Mouse (Mus musculus) intestine, embryonic 15.5 days (tissue): ENCODE data around the gene Cemip. TPM values are rescaled to one million over a fixed set of nuclear protein-coding genes. Genes with fewer than 3 reads are reported as not detected.
A peak's percentile ranks its signal among the peaks of the same experiment; 100 is the strongest.

Source experiments
- ATAC-seq: fragments of 200-750 bp; cut with Nextera tagmentation; 2 replicates; pipeline ENCODE4 v1.8.0; 2017; ENCODE audit warnings: moderate TSS enrichment, moderate library complexity
- H3K27ac ChIP-seq: fragments of 300-500 bp; sonication (generic); 2 replicates; pipeline ENCODE4 v1.5.1; 2015; ENCODE audit warnings: mild to moderate bottlenecking, inconsistent platforms
- H3K27me3 ChIP-seq: fragments of 300-500 bp; sonication (generic); replicated peaks from 2 replicates; pipeline ENCODE4 v1.6.1; 2015; ENCODE audit warnings: inconsistent platforms
- H3K36me3 ChIP-seq: fragments of 300-500 bp; sonication (generic); 2 replicates; pipeline ENCODE4 v1.6.1; 2015; ENCODE audit warnings: inconsistent platforms
- H3K4me1 ChIP-seq: fragments of 300-500 bp; sonication (generic); replicated peaks from 2 replicates; pipeline ENCODE4 v1.6.1; 2015; ENCODE audit warnings: inconsistent platforms
- H3K4me2 ChIP-seq: fragments of 300-500 bp; sonication (generic); replicated peaks from 2 replicates; pipeline ENCODE4 v1.6.1; 2015; ENCODE audit warnings: mild to moderate bottlenecking, inconsistent platforms
- H3K4me3 ChIP-seq: fragments of 300-500 bp; sonication (generic); replicated peaks from 2 replicates; pipeline ENCODE4 v1.5.1; 2015; ENCODE audit warnings: inconsistent platforms
- H3K9ac ChIP-seq: fragments of 300-500 bp; sonication (generic); 2 replicates; pipeline ENCODE4 v1.6.1; 2015; ENCODE audit warnings: inconsistent platforms
- H3K9me3 ChIP-seq: fragments of 300-500 bp; sonication (generic); 2 replicates; pipeline ENCODE4 v1.6.1; 2016; ENCODE audit warnings: inconsistent platforms
- WGBS: fragments of 180-500 bp; shearing (Covaris S2); methylation state at CpG from one replicate; pipeline ENCODE4 v1.1.7; 2015; 5-methylcytosine and 5-hydroxymethylcytosine counted together
- polyA plus RNA-seq: library from polyadenylated mRNA; unstranded; fragments of >200 nt; fragmentation: Nextera tagmentation; extraction: Ambion mirVana; gene quantifications from 2 replicates; pipeline ENCODE4 v1.2.1, GENCODE M21; 2015

The Cemip gene
- polyA plus RNA-seq, 1 experiment from 2014 or later, result 0.44 TPM

DNA sequence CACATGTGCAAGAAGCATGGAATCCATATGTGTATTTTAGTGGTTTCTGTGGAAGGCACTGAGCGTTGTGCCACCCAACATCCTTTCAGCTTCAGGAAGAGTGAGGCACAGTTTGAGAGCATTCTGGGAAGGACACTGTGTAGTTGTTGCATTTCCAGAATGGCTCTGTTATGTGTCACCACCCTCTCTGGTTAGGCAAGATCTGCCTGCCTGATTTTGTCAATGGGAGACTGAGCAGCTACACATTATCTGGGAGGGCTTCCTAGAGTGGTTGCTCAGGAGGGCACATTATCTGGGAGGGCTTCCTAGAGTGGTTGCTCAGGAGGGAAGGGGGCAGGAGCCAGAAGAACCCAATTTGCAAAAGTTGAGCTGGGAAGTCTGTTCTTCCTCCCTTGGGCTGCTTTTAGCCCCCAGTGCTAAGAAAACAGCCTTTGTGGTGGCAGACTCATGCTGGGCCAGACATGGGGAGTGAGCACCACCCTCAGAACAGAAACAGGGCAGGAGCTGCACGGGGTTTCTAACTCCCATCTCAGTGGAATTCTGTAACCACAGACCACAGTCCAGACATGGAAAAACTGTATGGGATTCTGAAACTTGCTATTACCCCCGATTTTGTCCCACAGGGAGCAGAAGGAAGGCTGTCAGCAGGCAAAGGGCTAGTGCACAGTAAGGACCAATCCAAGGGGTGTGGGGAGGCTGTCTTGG lies 147.1 kb downstream of the Cemip start:
- no peaks in the 10 kb centered on the region for H3K9me3 ChIP-seq
- H3K9ac ChIP-seq, result no peak overlapping the region
- no peaks in the 10 kb centered on the region for H3K27me3 ChIP-seq
- ATAC-seq, result no peak
- no peak overlapping the region for H3K4me2 ChIP-seq
- 76% methylated on average over 3 of the region's 3 CpGs for WGBS
- no peaks in the 10 kb centered on the region for H3K36me3 ChIP-seq
- peak overlapping the region; percentile 44; the same call in 1 of the 2 replicates for H3K27ac ChIP-seq
- H3K4me1 ChIP-seq, result 0 out of 2 replicates have a peak, but pooled peaks cover 7% of the 10 kb centered on the region
- H3K4me3 ChIP-seq, result no peak overlapping the region

DNA sequence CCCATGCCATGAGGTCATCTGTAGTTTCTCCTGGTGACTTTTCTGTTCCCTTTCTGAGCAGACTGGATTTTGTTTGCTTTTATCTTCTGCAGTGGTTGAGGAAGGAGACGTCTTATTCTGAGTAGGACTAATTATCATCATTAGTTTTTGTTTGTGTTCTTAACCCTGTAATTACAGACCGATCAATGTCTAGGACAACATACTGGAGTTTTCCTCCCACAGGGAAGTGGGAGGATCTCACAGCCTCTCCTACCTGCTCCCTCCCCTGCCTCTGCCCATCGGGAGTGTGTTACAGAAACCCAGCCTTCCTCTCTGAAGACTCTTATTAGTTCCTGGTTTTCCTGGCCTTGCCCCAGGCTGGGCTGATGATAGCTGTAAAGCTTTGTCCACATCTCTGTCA lies 164.7 kb downstream of the Cemip start:
- Histone ChIP-seq H3K4me3 (no peak overlapping the region), H3K9me3 (no peaks in the 10 kb centered on the region), H3K4me2 (no peak overlapping the region), H3K27me3 (no peaks in the 10 kb centered on the region), H3K36me3 (no peaks in the 10 kb centered on the region), H3K4me1 (no peaks in the 10 kb centered on the region), H3K27ac (no peak overlapping the region), H3K9ac (no peak overlapping the region)
- ATAC-seq, result no peak
- 44% methylated on average over 3 of the region's 3 CpGs for WGBS

DNA sequence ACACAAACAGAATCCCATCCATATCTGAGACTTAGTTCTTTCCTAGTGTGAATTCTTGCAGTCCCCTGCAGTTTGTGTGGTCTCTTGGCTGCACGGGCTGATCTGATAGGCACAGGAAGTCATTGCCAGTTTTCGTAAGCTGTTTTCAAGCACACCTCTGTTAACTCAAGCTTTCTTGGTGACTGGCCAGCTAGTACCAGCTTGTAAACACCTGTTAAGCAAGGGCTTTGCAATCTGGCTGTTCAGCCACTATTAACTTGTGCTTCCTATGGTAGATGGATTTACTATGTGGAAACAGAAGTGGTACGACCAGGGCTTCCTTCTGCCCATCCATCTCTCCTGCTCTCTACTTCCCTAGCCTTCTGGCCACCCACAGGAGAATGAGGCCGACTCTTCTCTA lies 166.1 kb downstream of the Cemip start:
- H3K36me3 ChIP-seq, result no peaks in the 10 kb centered on the region
- H3K27ac ChIP-seq, result no peak overlapping the region
- no peak overlapping the region for H3K4me3 ChIP-seq
- no peaks in the 10 kb centered on the region for H3K4me1 ChIP-seq
- H3K27me3 ChIP-seq, result no peaks in the 10 kb centered on the region
- ATAC-seq, result no peak
- 74% methylated on average over 4 of the region's 4 CpGs for WGBS
- no peaks in the 10 kb centered on the region for H3K9me3 ChIP-seq
- no peak overlapping the region for H3K9ac ChIP-seq
- no peak overlapping the region for H3K4me2 ChIP-seq

DNA sequence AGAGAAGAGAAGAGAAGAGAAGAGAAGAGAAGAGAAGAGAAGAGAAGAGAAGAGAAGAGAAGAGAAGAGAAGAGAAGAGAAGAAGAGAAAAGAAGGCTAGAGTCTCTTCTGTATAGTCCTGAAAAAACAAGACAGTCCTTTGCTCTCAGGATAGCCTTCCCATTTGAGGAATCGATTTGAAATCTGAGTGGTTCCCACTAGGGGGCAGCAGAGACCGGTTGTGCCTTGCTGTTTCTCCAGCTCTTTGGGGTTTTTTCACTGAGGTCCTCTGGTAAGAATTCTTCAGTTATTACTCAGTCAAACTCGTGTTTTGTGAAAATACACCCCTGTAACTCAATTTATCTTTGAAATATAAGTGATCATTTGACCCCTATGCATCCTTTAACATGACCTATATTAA lies 171.7 kb downstream of the Cemip start:
- H3K9me3 ChIP-seq, result no peaks in the 10 kb centered on the region
- H3K27ac ChIP-seq, result no peak overlapping the region
- H3K4me2 ChIP-seq, result no peak overlapping the region
- no peak for ATAC-seq
- WGBS, result 0% methylated on average over 3 of the region's 3 CpGs
- no peaks in the 10 kb centered on the region for H3K27me3 ChIP-seq
- no peak overlapping the region for H3K4me3 ChIP-seq
- H3K9ac ChIP-seq, result no peak overlapping the region
- H3K36me3 ChIP-seq, result no peaks in the 10 kb centered on the region
- no peaks in the 10 kb centered on the region for H3K4me1 ChIP-seq

DNA sequence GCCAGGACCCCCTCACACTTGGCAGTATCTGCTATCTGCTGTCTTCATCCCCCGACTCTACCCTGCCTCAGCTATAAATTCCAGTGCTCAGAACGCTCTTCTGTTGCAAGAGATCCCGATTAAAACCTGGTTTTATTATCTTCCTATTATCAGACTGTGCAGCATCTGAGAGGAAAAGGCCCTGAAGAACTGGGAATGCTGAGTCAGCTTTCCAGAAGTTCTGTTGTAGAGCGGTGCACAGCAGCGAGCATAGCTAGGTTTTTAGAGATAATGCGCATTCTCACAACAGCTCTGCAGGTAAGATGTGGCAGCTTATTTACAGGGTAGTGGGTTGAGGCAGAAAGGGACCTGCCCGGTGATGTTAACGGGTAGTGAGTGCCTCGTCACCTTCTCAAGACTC lies 172.3 kb downstream of the Cemip start:
- no peak overlapping the region for H3K4me2 ChIP-seq
- H3K4me1 ChIP-seq, result no peaks in the 10 kb centered on the region
- no peak for ATAC-seq
- H3K27me3 ChIP-seq, result no peaks in the 10 kb centered on the region
- no peaks in the 10 kb centered on the region for H3K36me3 ChIP-seq
- no peak overlapping the region for H3K9ac ChIP-seq
- 74% methylated on average over 9 of the region's 9 CpGs for WGBS
- no peaks in the 10 kb centered on the region for H3K9me3 ChIP-seq
- no peak overlapping the region for H3K27ac ChIP-seq
- H3K4me3 ChIP-seq, result no peak overlapping the region

DNA sequence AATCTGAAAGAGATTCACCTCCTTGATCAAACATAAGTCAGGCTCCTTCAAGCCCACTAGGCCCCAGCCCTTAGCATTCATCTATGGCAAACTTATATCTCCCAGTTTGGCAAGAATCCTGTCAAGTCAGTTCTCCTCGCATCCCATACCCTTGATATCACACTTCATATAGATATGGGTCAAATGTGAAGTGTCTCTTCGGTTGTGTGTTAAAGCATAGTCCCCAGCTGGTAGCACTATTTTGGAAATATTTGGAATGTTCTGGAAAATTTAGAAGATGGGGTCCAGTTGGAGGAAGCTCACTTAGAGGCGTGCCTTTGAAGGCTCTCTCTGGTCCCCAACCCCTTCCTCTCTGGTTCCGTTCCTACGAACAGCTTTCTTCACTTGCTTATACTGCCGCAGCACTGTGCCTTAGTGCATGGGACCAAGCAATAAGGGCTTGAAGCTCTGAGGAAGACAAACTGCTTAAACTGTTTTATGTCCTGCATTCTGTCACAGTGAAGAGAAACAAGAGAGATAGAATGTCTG lies 172.8 kb downstream of the Cemip start:
- H3K9me3 ChIP-seq, result no peaks in the 10 kb centered on the region
- no peaks in the 10 kb centered on the region for H3K36me3 ChIP-seq
- no peak for ATAC-seq
- H3K27ac ChIP-seq, result no peak overlapping the region
- H3K4me1 ChIP-seq, result no peaks in the 10 kb centered on the region
- WGBS, result 87% methylated on average over 6 of the region's 6 CpGs
- H3K27me3 ChIP-seq, result no peaks in the 10 kb centered on the region
- H3K9ac ChIP-seq, result no peak overlapping the region
- H3K4me3 ChIP-seq, result no peak overlapping the region
- H3K4me2 ChIP-seq, result no peak overlapping the region

DNA sequence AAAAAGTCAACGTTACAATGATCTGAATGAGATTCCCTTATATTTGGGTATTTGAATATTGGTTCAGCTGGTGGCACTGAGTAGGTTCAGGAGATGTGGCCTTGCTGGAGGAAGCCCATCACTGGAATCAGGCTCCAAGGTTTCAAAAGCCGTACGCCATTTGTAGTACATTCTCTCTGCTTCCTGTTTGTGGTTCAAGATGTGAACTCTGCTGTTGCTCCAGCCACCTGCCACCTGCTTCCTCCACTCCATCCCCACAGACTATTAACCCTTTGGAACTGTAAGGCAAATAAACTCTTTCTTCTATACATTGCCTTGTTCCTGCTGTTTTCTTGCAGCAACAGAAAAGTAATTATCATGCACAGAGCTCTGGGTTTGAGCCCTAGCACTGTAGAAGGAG lies 174.4 kb downstream of the Cemip start:
- no peak overlapping the region for H3K27ac ChIP-seq
- H3K4me1 ChIP-seq, result no peaks in the 10 kb centered on the region
- H3K27me3 ChIP-seq, result no peaks in the 10 kb centered on the region
- 71% methylated on average over 3 of the region's 3 CpGs for WGBS
- no peak for ATAC-seq
- H3K36me3 ChIP-seq, result no peaks in the 10 kb centered on the region
- H3K9me3 ChIP-seq, result no peaks in the 10 kb centered on the region
- no peak overlapping the region for H3K9ac ChIP-seq
- no peak overlapping the region for H3K4me3 ChIP-seq
- H3K4me2 ChIP-seq, result no peak overlapping the region

DNA sequence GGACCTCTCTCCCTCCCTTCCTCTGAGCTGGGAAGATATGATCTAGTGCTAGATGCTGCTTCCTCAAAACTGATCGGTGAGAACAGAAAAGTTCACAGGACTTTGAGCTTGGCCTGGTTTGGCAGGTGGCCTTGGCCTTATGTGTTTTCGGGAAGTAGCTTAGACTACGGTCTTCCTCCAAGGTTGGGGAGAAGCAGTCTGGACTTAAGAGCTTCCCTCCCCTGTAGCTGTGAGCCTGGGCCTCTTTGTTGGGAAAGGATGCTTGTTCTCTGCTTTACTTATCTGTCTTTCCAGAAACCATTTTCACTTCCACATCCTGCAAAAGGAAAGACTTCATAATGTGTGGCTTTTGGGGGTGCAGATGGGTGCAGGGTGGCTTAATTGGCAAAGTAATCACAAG lies 181.5 kb downstream of the Cemip start:
- H3K9ac ChIP-seq, result no peak overlapping the region
- no peak overlapping the region for H3K4me2 ChIP-seq
- H3K36me3 ChIP-seq, result no peaks in the 10 kb centered on the region; the same call in 1 of the 2 replicates
- no peaks in the 10 kb centered on the region for H3K27me3 ChIP-seq
- no peak for ATAC-seq
- H3K4me3 ChIP-seq, result no peak overlapping the region
- no peaks in the 10 kb centered on the region for H3K4me1 ChIP-seq
- 86% methylated on average over 3 of the region's 3 CpGs for WGBS
- H3K9me3 ChIP-seq, result no peaks in the 10 kb centered on the region
- H3K27ac ChIP-seq, result no peak overlapping the region

DNA sequence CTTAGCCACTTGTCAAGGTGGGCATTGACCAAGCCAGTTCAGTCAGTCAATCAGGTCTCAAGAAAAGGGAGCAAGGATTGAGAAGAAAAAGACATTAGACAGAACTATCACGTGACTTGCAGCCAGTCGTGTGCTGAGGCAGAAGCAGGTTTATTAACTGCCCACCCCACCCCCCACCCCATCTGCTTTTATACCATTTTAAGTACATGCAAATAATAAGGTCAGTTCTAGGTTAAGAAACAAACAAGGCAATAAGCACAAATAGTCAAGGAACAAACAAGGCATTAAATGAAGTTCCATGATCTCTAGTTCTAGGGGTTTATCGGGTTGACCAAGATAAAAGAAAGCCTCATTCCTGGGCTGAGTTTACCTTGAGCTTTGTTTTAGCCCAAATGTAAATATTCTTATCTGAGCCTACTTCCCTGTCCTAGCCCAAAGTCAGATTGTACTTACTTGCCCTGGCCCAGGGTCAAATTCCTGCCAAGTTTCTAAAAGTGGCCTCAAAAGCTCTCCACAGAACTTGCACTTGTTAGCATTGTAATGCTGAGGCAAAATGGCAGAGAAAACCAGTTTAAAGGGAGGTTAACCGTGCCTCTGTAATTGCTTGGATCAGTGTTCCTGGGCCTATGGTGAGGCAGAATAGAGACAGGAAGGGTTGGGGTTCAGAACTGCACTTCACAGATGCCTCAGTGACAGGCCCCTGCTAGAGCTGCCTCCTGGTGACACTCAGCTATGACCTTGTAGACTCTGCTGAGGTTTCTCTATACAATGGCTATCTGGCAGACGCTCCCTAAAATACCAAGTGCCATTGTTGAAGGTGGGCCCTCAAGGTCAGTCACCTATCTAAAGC lies 183.8 kb downstream of the Cemip start:
- no peak overlapping the region for H3K9ac ChIP-seq
- no peak overlapping the region for H3K4me3 ChIP-seq
- H3K27ac ChIP-seq, result no peak overlapping the region
- no peaks in the 10 kb centered on the region for H3K4me1 ChIP-seq
- H3K4me2 ChIP-seq, result no peak overlapping the region
- H3K9me3 ChIP-seq, result no peaks in the 10 kb centered on the region
- no peaks in the 10 kb centered on the region for H3K27me3 ChIP-seq
- 41% methylated on average over 5 of the region's 5 CpGs for WGBS
- no peak for ATAC-seq
- H3K36me3 ChIP-seq, result peaks cover 18% of the 10 kb centered on the region

DNA sequence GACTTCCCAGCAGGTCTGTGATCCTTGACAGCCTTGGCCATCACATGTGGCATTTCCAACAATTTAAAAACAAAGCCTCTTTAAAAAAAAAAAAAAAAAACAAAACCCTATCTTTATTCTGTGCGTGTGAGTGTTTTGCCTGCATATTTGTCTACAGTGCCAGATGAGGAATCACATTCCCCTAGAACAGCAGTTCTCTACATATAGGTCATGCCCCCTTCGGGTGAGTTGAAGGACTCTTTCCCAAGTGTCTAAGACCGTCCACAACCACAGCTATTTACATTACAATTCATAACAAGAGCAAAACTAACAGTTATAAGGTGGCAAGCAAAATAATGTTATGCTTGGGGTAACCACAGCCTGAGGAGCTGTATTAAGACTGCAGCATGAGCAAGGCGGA lies 184.9 kb downstream of the Cemip start:
- Histone ChIP-seq H3K9ac (no peak overlapping the region), H3K27ac (no peak overlapping the region), H3K4me2 (no peak overlapping the region), H3K27me3 (no peaks in the 10 kb centered on the region), H3K4me1 (no peaks in the 10 kb centered on the region), H3K4me3 (no peak overlapping the region), H3K36me3 (peaks cover 20% of the 10 kb centered on the region), H3K9me3 (no peaks in the 10 kb centered on the region)
- WGBS, result 75% methylated on average over 4 of the region's 4 CpGs
- no peak for ATAC-seq

DNA sequence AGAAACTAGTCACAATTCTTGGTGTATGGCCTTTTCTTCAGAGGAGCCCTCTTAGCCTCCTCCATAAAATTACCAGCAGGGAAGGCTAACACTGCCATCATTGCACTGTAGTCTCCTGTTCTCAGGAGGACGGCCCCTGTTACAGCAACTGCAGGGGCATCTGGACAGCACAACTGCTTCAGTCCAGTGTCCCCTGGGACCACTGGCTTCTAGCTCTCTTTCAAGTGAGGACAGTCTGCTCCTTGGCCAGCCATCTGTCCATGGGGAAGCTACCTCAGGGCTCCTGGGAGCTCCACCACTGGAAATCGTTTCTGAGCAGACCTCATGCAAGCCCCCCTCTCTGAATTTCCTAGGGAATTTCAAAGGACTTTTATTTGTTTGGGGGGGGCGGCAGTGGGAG lies 185.8 kb downstream of the Cemip start:
- 83% methylated on average over 3 of the region's 3 CpGs for WGBS
- H3K4me2 ChIP-seq, result no peak overlapping the region
- ATAC-seq, result no peak
- H3K4me1 ChIP-seq, result no peaks in the 10 kb centered on the region
- no peak overlapping the region for H3K27ac ChIP-seq
- no peaks in the 10 kb centered on the region for H3K9me3 ChIP-seq
- peaks cover 24% of the 10 kb centered on the region for H3K36me3 ChIP-seq
- H3K9ac ChIP-seq, result no peak overlapping the region
- no peaks in the 10 kb centered on the region for H3K27me3 ChIP-seq
- no peak overlapping the region for H3K4me3 ChIP-seq

DNA sequence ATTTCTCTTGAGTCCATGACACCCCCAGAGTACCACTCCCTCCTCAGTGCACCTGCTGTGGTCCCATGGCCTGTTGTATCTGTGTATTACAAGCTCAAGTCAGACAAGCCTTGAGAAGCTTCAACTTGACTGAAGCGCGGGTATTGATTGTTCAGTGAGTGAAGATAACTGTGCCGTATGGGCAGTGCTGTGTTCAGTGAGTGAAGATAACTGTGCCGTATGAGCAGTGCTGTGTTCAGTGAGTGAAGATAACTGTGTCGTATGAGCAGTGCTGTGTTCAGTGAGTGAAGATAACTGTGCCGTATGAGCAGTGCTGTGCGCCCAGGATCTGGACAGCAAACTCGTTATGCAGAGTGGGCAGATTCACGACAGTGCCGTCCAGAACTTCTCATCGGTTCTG lies 188.0 kb downstream of the Cemip start:
- H3K27me3 ChIP-seq, result no peaks in the 10 kb centered on the region
- no peak overlapping the region for H3K27ac ChIP-seq
- H3K36me3 ChIP-seq, result peaks cover 26% of the 10 kb centered on the region
- 86% methylated on average over 11 of the region's 11 CpGs for WGBS
- ATAC-seq, result no peak
- no peaks in the 10 kb centered on the region for H3K9me3 ChIP-seq
- H3K4me1 ChIP-seq, result peaks cover 3% of the 10 kb centered on the region; the same call in 1 of the 2 replicates
- no peak overlapping the region for H3K4me2 ChIP-seq
- no peak overlapping the region for H3K9ac ChIP-seq
- H3K4me3 ChIP-seq, result no peak overlapping the region
